Mouse (Mus musculus): ENCODE data around the gene Ccdc194.
"Not testable (repeated sequence)": the region's sequence is repeated elsewhere in the genome, so short reads cannot be mapped to it uniquely, and the experiment has no call there.

Ccdc194 gene

DNA sequence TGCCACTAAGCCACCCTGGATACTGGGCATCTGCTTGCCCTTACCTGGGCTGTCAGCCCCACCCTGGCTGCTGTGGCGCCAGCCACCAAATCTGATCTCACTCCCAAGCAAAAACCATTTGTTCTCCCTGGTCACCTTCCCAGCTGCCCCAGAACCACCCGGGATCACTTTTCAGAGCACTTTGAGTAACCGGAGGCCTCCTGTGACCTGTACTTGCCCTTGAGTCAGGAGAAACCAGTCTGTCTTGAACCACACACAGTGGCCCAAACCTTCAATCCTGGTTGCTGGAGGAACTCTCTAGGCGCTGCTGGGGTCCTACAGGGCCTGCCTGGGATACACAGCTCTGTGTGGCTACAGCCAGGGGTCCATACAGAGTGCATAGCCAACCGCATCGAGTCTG, 27.3 kb upstream of the Ccdc194 start:
- DNase-seq: peak; percentile 7

DNA sequence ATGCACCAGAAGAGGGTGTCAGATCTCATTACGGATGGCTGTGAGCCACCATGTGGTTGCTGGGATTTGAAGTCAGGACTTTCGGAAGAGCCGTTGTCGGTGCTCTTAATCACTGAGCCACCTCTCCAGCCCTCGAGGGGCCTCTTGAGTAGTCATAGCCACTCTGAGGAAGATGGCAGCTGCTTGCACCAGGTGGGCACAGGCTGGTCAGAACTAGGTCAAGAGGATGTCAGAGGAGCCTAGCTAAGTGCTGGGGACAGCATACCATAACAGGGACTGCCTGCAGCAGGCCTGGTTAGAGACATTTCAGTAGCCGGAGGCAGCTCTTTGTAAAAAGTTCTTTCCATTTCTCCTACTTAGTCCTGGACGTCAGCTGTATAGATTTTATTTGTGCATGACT, 25.2 kb upstream of the Ccdc194 start:
- no peak for DNase-seq

DNA sequence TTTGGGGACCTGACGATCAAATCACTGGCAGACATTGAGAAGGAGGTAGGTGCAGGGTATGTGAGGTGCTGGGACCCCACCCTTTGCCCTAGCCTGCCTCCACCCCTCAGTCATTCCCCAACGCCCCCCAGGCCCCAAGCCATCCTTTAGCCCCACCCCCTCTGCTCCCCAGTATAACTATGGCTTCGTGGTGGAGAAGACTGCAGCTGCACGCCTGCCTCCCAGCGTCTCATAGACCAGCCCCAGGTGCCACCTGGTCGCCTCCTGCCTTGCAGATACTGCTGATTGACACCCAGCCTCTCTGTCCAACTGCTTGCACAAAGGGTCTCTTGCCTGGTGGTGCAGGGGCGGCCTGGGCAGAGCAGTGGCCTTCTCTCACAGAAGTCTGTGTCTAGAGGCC, 22.1 kb upstream of the Ccdc194 start:
- no peak for DNase-seq

- DNase-seq: no peak
Measured at GRCm38 (mm10) chr8:71545053-71545452, 19.5 kb upstream of the Ccdc194 start.

GRCm38 (mm10) chr8:71543755-71544154, 18.2 kb upstream of the Ccdc194 start:
- DNase-seq: no peak

GRCm38 (mm10) chr8:71542632-71543343, 17.3 kb upstream of the Ccdc194 start, which contains the start of gene Mvb12a:
Gene Mvb12a (plus strand): TSS chr8:71542922.
- peak; percentile 99 for DNase-seq

DNA sequence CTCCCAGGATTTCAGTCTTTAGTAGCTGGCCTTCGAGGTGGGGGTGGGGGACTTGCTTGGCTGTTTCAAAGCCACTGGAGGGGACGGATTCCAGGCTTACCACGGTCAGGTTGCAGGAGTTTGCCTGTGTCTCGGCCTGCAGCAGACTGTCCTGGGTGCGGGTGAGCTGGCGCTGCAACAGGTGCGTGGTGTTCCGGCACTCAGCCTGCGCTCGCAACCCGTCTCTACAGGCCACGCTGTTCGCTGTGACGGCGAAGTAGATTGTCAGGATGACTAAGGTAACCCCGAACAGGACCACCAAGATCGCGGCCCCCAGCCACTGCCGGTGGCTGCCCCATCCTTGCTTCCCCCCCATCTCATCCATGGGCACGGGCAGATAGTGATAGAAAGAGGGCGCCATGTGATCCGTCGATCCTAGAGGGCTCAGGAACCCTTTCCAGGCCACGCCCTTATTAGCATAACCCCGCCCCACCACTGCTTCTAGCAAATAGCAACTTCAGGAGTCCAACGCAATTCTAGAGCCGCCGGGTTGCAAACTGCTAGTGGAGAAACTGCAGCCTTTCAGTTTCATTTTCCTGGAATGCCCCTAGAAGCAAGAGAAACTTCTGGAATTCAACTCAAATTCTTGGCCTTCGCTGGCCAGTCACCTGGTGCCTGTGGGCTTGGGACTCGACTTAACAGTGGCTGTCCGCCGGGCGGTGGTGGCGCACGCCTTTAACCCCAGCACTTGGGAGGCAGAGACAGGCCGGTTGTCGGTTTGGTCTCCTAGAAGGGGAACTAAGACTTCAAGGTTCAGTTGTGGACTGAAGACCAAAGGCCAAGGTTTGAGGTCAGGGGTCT, 11.7 kb upstream of the Ccdc194 start, which contains the start of gene Bst2:
Gene Bst2, minus strand, starts transcription at position 429 of the 840 bp plus-strand sequence.
- DNase-seq: peak; percentile 91

GRCm38 (mm10) chr8:71535663-71536062, 10.2 kb upstream of the Ccdc194 start:
- DNase-seq: no peak

- no peak for DNase-seq
Measured at GRCm38 (mm10) chr8:71534263-71534810, 8.8 kb upstream of the Ccdc194 start.

DNA sequence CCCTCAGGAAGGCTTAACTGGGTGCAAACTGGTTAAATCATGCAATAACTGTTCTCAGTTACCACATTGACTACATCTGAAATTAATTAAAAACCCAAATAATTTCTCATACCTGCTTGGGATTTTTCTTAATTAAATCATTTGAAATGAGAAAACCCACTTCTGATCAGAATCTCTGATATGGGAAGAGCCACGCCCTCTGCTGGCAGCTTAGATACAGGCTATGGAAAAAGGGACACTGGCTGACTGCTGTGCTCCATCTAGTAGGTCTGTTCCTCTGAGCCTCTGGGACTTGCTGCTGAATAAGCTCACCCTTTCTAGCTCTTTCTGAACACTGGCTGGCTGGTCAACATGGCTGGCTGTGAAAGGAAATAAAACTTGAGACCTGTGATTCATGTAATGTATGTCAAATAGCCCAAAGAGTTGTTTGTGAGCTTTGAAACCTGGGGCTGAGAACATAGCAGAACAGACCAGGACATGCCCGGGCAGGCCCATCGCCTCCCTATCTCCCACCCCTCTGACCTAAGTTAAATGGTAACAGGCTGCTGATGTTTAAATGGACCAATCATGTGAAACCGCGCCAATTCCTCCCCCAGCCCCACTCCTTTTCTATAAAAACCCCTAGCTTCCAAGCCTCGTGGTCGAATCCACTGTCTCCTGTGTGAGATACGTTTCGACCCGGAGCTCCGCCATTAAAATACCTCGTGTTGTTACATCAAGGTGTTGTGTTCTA, 5.4 kb upstream of the Ccdc194 start:
- DNase-seq: not testable (repeated sequence)

- peak; percentile 48 for DNase-seq
Measured at GRCm38 (mm10) chr8:71528362-71529073, 3.0 kb upstream of the Ccdc194 start.

- DNase-seq: no peak
Measured at GRCm38 (mm10) chr8:71527162-71527870, 1.8 kb upstream of the Ccdc194 start.

DNA sequence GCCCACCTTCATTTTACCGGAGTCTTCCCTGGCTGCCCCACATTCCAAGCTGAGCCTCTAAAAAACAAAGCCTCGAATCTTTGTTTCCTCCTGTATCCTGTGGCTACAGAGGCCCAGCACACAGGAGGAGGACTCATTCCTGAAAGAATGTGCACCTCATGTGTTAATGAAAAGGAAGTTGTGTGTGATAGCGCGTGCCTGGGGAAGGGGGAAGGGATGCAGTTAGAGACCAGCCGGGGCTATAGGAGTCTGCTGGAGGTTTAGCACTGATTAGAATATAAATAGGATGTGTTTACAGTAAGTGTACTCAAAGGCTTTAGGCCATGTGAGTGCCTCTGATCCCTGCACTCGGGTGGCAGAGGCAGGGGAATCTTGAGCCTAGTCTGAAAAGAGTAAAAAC, 761 bp upstream of the Ccdc194 start:
- DNase-seq: no peak

GRCm38 (mm10) chr8:71521634-71522033, 3.9 kb downstream of the Ccdc194 start:
- DNase-seq: peak; percentile 89

DNA sequence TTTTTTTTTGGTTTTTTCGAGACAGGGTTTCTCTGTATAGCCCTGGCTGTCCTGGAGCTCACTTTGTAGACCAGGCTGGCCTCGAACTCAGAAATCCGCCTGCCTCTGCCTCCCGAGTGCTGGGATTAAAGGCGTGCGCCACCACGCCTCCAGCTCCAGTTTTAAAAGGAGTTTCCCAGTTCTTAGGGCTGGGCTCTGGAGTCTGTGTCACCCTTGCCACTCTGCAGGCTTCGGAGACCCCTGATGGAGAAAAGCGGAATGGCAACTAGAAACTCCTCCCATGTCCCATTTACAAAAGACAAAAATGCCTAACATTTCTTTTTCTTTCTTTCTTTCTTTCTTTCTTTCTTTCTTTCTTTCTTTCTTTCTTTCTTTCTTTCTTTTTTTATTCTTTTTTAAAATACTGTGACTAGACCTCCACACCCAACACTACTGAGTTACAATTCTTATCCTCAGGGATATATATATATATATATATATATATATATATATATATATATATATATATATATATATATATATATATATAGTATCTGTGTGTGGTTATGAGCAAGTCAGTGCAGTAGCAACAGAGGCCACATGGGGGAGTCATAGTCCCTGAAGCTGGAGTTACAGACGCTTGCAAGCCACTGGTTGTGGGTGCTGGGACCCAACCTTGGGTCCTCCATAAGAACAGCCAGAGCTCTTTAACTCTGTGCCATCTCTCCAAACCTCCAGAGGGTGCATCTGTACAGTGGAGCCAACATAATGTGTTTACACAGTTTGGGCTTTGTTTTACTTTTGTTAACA, 6.3 kb downstream of the Ccdc194 start:
- not testable (repeated sequence) for DNase-seq

DNA sequence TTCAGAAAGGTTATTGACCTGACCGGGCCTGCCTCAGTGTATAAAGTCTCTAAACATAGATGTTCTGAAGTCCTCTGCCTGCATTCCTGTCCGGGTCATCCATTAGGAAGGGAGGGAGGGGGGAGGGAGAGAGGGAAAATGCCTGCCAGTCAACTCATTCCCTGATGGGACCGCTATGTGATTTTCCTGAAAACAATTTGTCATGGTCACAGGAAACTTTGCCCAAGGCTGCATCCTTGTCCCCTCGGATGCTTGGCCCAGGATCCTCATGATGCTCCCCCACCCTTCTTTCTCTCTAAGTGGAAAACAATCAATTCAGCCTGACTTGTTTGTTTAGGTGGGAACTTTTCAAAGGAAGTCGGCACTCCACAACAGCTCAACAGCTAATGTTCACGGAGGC, 8.7 kb downstream of the Ccdc194 start:
- peak; percentile 64 for DNase-seq

- DNase-seq: no peak
Measured at GRCm38 (mm10) chr8:71515043-71515442, 10.5 kb downstream of the Ccdc194 start.

DNA sequence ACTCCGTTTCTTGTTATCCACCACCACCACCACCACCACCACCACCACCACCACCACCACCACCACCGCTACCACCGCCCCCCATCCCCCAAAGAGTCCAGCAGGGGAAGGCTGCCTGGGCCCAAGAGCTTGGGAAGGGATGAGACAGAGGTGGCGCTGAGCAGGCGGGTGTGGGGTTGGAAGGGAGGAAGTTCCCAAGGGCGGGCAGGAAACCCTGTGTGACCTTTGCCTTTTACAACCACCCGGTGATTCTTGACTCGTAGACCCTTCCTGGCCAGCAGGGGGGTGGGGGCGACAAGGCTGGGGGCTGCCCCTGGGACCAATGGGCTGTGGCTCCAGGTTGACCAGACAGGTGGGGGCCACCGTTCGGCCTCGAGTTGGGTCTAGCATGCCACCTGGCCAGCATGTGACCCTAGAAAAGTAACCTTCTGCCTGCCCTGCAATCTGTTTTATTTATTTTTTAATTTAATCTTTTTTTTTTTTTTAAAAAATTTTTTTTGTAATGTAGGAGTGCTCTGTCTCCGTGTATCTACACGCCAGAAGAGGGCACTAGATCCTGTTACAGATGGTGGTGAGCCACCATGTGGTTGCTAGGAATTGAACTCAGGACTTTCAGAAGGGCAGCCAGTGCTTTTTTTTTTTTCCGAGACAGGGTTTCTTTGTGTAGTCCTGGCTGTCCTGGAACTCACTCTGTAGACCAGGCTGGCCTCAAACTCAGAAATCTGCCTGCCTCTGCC, 12.3 kb downstream of the Ccdc194 start:
- no peak for DNase-seq

DNA sequence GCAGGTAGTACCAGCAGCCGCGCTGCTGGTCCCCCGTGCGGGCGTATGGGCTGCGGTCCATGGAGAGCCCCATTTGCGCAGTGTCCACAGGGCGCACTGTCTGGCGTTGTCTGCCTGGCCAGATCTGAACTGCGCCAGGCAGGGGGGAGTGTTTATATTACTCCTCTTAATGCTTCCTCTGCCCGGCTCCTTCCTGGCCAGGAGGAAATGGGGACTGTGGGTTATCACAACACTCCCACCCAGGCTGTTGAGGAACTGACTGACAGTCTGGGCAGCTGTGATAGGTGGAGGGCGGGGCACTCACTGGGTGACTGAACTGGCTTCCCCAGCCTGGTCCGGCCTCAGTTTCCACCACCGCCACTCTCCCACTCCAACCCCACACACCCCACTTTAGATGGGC, 13.9 kb downstream of the Ccdc194 start, which contains the start of gene Plvap:
Gene Plvap, minus strand, starts transcription at position 109 of the 400 bp plus-strand sequence.
- DNase-seq: peak; percentile 66

GRCm38 (mm10) chr8:71509316-71509715, 16.2 kb downstream of the Ccdc194 start:
- DNase-seq: no peak

Measured in kidney, adult 11 months (tissue).